Mouse (Mus musculus) retina, adult 2 months (tissue): ENCODE measurements at regions not wholly inside any gene's neighbourhood (a gene's known extent, or its start where the extent isn't known, plus 50 kb on each side); places are given as distances from the start of the nearest gene placed in this dataset.
A peak's percentile ranks its signal among the peaks of the same experiment; 100 is the strongest.

Experiments
- DNase-seq: peaks from one replicate; pipeline ENCODE4 v3.0.0-alpha.2; 2012; ENCODE audit warnings: low read depth, low spot score

DNA sequence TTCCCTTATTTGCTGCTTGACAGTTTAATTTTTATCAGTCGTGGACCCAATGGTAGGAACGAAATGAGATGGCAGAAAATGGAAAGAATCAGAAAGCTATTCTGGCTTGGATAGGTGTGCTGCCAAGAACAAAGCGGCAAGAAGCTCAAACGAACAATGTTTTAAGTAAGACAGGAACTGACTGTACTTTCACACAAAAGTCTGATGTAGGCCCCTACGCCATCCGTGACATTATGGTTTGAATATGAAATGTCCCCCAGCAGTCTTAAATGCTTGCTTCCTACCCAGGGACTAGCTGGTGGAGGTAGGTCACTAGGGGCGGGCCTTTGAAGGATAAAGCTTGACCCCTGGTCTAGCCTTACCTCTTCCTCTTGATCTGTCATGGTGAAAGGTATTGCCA, 90.5 kb upstream of the Barx2 start:
- DNase-seq: no peak

DNA sequence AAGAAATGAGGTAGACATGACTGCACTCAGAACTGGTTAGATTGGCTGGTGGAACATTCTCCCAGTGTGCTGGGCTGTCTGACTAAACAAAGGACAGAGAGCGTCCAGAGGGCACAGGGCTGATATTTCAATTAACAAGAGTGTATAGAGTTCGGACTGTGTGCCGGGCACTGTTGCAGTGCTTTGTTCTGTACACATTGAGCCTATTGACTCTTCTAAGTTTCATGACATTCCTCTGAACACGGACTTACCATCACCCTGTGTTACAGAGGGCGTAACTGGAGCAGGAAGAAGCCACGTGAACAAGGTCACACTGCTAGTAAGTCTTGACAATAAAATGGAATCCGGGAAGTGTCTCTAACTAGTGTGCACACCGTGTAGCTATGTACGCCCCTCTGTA, 92.1 kb upstream of the Barx2 start:
- DNase-seq: no peak

DNA sequence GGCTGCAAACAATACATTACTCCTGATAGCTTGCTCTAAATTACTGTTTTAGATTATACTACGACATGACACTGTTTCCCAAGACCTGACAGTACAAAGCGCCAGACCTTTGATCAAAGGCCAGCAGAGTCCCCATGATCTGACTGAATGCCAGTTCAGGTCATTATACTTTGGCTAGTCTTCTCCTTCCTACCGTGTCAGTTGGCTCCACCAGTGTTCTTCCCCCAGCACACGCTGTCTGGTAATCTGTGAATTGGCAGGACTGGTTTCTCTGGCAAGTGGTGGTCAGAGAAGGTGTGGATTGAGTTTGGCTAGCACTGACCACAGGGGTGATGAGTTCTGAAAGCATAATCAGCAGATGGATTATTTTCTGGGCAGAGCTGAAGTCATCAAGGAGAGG, 93.1 kb upstream of the Barx2 start:
- no peak for DNase-seq

DNA sequence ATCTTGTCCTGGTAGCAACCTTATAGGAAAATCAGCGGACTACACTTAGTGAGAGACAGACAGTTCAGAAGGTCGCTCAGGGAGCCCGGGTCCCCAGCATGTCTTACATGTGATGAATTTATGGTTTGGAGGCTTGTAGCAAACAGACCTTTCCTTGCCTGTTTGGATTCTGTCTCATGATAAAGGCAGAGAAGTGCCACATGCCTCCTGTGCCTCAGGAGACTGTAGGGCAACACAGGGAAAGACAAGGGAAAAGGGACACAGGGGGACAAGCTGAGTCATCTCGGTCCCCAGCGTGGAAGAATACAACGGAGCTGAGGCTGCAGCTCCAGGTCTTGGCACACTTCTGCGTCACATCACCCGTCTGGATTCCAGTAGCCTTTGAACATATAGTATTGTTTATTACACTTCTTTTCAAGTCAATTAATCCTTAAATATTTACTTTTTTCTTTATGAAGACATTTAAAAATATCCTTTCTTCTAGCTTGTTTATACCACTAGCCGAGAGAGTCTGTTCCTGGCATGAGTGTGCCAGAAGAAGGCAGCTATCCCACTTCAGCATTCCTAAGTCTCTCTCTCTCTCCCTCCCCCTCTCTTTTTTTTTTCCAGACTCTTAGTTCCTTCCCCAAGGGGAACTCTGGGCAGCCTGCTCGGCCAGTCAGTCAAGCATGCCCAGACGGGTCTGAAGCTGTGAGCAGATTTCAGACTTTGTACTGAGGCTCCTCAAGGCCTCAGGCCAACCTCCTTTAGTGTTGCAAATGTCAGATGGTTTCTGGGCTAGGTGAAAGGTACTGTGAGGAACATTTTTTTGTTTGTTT, 97.9 kb upstream of the Barx2 start:
- no peak for DNase-seq

DNA sequence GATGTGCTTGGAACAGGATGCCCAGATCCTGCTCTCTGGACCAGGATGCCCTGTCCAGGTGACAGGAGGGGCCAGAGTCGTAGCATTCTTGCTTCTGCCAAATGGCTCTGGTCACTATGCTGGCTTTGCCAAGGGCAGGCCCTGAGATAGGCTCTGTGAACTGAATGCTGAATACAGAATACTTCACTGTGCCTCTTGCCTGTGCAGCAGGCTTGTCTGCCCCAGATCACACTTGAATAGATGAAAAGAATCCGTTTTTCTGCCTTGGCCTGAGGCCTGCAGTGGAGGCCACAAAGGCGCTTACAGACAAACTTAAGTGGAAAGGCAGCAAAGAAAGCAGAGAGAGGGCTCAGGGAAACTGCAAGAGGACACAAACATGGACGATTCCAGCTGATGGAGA, 99.7 kb upstream of the Arhgap32 start:
- DNase-seq: no peak

DNA sequence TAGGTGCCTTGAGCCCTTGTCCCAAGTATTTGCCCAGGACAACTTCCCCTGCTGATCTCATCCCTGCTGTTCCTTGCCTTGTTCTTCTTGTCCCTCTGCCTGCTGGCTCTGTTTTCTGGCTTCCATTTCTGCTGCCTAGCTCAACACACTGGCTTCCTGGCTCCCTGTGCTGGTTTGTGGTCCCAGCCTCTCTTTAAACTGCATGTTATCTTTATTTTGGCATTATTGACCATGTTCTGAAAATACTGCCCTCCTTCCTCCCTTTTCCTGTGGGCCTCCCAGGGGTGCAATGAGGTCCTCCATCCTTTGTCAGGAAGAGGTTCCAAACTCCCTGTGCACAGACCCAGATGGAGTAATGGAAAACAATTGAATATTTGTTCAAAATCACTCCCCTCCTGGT, 97.9 kb upstream of the Arhgap32 start:
- no peak for DNase-seq

DNA sequence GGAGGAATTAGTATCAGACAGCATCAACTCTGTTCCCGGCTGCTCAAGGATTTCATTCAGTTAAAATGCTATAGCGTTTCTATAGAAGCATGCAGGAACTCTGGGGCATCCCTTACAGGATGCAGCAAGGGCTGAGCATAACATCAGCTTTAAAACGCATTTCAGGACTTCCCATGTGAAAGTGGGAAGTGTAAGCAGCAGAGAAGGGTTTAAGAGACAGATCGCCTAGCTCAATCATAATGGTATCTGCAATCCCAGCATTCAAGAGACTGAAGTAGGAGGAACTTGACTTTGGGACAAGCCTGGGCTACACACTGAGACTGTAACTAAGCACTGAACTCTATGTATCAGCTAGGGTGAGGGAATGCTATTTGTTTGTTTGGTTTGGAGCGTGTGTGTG, 96.2 kb upstream of the Arhgap32 start:
- no peak for DNase-seq

DNA sequence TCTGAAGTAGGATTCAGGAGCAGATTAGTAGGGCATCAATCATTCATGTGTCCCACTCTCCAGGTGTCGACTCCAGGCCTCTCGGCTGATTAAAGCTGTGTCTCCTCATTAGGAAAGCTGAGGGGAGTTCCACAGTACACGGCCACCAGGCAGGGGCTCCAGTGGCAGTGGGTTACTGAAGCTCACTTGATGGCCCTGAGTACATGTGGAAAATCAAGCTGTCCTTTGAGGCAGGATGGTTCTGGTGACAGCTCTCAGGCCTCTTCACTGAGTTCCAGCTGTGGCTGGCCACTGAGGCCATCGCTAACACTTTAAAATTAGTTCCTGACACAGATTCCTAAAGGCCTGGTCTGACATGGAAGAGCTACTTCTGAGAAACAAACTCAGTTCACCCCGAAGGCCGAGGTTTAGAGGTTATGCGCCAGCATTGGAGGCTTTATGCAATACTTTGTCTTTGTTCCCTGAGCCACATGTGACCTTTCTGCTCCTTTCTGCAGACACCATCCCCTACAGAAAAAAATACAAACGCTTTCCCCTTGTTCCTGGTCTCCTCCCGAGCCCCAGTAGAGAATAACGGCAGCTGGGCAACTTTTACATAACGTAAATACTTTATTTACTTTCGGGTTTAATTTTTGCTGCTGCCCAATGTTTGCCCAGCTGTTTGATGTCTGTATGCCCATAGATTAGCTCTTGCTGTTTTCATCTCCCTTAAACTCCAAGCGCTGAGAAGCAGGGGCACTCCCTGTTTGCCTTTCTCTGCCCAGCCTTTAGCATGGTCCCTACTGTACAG, 94.8 kb upstream of the Arhgap32 start:
- no peak for DNase-seq

DNA sequence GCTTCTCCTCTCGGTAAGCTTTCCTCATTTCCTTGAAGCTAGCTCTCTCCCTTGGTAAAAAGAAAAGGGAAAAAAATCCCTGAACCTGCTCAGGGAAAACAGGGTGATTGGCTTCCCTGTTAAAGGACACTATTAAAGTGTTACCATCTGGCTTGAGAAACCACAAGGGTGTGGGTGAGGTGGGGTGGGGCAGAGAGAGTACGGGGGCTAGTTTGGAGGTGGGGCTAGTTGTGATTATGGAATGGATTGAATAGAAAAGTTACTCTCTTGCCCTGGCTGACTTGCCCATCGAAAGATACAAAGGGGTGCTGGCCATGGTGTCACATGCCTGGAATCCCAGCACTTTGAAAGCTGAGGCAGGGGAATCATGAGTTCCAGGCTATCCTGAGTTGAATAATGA, 94.2 kb upstream of the Arhgap32 start:
- no peak for DNase-seq

DNA sequence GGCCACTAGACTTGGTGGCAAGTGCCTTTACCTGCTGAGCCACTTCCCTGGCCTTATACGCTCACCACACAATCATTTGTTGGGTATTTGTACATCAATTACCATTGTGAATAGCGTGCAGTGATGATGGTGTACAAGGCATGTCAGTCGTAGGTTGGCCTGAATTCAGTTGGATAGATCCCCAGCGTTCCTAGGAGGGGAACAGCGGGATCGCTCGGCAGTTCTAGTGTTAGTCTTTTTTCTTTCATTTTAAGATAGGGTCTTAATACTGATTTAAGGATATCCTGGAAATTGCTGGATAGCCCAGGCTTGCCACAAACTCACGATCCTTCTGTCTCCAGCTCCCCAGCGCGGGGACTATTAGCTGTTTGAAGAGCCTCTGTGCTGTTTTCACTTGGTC, 92.9 kb upstream of the Arhgap32 start:
- DNase-seq: no peak

DNA sequence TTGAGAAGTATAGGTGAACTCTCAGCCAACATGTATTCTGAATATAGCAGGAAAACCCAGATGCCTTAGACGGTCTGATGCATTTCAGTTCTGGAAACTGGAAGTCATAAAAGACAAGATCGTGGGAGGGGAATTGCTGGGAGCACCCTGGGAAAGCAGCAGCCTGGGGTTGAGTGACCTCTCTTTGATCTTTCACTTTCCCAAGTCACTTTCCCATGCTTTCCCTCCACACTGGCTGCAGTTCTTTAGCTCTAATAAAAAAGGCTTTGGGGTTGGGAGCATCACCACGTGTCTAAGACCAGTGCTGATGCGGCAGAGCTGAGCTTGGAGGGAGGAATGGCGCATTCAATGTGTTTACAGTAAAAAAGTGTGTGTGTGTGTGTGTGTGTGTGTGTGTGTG, 91.2 kb upstream of the Arhgap32 start:
- no peak for DNase-seq

DNA sequence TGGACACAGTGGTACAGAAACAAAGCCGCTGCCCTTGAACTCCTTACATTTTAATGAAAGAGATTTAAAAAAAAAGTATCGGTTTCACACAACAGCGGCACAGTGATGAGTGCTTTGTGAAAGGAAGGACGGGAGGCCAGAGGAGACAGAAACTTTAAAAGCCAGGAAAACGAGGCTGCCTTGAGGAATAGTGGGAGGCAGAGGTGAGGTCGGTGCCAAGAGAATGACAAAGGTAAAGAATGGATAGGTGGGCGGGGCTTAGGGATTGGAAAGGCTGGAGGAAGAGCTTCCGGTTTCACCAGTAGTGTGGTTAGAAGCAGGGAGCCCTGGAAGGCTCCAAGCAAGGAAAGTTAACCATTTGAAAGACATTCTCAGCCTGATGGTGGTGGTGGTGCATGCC, 88.0 kb upstream of the Arhgap32 start:
- DNase-seq: no peak

DNA sequence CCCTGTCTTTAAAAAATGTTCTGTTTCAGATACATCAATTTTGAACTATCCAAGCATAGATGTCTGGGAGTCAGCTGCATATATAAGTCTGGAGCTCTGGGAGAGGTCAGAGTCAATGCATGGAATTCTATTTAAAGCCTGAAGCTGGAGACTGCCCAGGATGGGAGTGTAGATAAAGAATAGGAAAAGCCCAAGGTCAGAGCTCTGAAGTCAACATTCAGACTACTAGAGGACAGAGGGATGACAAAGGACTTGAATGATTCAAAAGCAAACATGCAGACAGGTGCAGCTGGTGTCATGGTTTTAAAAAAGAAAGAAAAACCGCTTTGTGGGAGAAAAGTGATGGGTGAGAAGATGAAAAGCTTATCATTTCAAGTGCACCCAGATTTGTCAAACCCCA, 86.9 kb upstream of the Arhgap32 start:
- DNase-seq: no peak

DNA sequence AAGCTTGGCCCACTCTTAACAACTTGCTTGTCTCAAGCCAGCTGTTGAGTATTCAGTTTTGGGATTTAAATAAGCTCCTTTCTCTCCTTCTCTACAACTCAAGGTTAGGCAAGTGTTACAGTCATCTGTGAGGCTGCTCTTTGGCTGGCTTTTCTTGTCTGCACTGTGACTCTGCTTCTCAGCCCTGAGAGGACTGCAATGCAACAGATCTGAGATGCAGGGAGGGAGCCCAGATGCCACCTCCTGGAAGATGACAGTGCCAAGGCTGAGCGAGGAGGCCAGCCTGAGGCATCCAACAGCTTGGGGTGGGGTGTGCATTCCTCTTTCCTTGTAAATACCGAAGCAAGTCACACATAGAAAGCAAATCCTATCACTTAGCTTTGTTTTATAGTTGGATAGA, 86.2 kb upstream of the Arhgap32 start:
- DNase-seq: no peak

DNA sequence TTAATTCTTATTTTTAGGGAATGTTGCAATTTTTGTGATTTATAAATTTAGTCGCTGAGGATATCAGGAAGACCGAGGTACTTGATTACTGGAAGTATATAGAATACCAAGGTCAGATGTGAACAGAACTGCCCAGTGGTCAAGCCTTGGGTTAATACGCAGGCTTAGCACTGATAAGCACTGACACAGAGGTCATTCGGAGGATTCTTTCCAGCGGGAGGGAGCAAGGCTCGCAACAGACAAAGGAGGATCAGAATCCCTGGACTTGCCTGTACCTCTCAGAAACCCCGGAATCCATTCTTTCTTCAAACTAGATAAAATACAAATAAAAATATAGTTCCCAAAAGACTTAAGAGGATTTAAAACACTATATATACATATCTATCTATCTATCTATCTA, 85.7 kb upstream of the Arhgap32 start:
- DNase-seq: peak; percentile 59

DNA sequence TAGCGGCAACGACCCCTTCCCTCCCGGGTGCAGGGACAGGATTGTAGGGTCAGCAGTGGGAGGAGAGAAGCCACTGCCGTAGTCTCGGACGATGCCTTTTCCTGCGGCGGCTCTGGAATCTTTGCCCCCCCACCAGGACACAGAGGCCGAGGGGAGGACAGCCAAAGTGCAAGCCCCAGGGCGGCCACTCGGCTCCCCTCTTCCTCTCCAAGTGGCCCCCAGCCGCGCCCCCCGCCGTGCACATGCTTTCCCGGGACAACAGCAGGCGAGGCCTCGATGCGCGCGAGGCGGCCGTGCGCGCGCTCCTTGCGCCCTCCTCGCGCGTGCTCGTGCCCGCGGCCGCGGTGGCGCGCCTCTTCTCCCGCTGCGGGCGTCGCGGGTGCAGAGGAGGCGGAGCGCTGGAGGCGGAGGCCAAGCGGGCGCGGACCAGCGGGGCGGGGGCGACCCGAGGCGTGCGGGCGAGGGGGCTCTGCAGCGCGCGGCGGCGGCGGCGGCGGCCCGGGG, 83.9 kb upstream of the Arhgap32 start:
- DNase-seq: peak; percentile 81

DNA sequence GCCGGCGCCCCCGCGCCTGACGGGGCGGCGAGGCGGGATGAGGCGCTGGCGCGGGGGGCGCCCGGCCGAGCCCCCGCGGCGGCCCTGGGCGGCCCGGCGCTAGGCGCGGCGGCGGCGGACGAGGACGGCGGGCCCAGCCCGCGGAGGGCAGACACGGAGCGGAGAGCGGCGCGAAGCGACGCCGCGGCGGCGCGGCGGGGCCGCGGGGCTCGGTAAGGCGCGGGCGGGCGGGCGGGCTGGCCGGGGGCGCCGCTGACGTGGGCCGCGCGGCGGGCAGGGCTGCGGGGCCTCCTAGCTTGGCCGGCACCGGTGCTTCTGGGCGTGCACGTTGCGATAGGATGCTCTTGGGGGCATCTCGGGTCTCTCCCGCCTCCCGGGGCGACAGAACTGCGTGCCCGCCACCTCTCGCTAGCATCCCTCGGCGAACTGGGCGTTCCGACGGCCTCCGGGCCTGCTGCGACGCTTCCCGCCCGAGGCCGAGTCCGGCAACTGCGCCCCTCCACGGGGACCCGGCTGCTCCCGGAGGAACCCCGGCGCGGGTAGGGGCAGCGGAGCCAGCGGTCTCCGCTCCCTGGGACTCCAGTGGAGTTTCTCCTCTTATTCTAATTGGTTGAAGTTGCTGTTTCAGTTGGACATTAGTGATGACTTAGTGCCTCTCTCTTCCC, 83.3 kb upstream of the Arhgap32 start:
- DNase-seq: no peak

DNA sequence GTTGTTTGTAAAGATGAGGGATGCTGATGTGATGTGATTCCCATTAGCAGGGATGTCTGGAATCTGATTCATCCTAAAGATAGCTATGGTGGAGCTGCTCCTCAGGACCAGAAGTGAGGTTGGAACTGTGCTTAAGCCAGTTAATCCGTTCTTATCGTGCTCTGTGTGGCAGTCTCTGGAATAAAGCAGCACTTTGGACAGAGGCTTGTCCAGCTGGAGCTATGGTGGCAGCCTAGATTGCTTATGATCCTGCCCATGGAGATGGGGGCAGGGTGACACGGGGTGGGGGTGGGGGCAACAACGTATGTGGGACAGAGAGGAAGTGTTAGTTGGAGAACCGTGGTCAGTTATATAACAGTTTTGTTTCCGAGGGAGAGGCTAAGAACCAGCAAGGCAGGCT, 82.0 kb upstream of the Arhgap32 start:
- no peak for DNase-seq

DNA sequence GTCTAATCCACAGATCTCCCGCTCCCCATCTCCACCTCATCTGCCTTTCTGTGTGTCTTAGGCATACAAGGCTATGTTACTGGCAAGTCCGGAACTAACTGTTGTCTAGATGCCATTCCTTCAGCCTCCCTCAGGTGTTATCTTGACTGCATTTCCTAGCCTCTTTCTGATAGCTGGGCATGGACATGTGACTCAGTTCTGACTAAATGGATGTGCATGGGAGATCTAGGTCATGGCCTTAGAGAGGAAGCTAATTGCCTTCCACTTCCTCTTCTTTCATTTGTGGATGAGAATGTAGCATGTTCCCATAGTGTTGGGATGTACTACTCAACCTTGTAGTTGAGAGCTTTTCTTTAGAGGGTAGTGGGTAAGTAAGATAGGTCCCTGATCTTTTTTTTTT, 75.9 kb upstream of the Arhgap32 start:
- DNase-seq: no peak

DNA sequence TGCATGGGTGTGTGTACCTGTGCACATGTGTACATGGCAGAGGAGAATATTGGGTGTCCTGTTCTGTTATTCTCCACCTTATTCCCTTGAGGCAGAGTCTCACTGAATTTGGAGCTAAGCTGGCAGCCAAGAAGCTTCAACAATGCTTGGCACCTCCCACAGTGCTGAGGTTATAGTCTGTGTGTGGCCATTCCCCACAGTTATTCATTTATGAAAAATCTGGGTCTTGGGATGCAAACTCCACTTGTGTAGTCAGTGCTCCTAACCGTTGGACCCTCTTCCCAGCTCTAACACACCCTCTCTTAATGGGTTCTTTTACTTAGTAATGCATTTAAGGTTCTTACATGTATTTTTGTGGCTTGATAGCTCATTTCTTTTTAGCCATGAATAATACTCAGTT, 72.6 kb upstream of the Arhgap32 start:
- no peak for DNase-seq

DNA sequence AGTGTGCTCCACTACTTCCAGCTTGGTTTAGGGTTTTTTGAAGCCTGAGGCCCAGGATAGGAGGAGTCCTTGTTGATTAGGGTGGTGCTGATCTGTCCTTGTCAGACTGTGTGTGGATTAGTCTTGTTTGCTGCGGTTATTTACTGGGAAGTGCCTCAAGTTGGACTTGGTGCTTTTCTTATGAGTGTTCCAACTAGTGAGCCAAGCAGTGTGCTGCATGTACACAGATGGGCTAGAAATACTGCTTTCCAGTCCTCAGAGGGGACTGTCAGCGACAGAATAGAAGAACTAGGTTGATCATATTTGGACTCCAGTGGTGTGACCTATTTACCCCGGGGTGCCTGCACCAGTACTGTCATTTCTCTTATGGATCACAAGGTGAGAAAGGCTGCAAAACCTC, 69.1 kb upstream of the Arhgap32 start:
- DNase-seq: no peak

DNA sequence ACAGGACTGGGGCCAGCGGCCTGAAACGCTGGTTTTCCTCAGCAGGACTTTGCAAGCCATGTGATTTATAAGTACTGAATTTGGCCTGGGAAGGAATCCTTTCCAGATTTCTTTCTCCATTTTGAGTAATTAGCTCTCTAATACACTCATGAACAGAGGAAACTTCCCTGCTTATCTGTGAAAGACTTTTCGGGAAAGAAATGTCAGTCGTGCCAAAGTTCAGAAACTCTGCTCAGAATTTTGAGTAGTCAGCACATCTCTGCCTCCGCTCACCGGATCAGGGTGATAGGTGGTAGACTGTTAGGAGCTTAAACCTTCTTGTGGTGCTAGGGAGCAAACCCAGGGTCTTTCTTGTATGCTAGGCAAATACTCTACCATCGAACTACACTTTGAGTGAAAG, 67.0 kb upstream of the Arhgap32 start:
- DNase-seq: no peak

DNA sequence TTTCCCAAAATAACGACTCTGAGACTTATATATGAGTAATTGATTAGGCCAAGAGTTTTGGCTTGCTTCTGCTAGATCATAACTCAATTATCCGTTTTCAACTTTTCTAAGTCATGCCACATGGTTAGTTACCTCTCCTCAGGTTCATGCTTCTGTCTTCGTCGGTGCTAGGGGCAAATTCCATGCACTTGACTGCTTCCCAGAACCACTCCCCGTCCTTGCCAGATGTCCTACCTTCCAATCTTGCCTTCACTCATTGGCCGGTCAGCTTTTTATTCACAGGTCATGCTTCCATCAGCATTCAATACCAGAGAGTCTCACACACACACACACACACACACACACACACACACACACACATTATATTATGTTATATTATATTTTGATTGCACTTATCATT, 66.4 kb upstream of the Arhgap32 start:
- DNase-seq: no peak
